Mouse (Mus musculus) spleen, adult 18-20 months (tissue): ENCODE data around the gene Casc3.
A peak's percentile ranks its signal among the peaks of the same experiment; 100 is the strongest.

Experiments
- DNase-seq, 2 experiments: peaks; one replicate each; pipeline ENCODE4 v3.0.0; 2022; ENCODE audit warnings: mixed read lengths in 2 of 2

Gene Casc3

DNA sequence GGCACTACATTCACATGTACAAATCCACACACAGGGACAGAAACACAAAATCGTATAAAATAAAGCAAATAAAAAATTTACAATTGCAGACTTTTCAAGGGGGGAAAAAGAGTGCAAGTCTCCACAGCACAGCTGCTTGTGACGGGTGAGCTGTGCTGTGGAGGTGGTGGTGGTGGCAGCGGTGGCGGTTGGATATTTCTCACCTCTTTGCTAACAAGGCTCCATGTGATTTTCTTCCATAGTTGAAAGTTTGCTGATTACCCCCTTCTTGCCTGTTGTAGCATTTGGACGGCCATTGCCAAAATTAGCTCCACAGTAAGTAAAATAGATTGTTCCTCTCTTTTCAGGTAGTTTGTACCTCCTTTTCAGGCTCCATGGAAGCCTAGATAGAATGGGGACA lies at the start of gene Casc3:
Casc3 (plus strand) TSS at position 301 of the 400 bp plus-strand sequence.
- DNase-seq, result no peak

DNA sequence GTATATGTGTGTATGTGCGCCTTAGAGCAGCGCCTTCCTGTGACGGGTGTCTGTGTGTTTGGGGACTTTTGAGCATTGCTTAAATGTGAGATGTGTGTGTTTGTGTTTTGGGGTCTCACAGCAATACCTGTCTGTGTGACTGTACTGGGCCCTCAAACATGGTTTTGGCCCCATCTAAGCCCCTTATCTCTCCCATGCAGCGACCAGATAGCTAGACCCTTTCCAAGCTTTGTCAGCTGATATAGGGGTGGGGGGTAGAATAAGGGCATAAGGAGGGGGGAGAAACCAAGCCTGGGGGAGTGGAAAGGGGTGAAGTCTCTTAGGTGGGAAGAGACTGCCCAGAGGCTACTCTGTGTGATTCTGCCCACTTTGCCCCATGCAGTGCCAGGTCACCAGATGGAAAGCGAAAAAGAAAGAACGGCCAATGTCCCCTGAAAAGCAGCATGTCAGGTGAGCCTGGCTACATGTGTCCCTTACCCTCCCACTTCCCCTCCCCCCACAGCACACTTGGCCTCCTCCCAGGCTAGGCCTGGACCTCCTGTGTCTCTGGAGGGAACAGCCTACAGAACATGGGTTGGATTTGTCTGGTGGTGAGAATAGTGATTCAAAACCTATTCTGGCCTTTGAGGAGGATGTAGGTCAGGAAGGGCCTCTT lies 48.9 kb upstream of the Casc3 start:
- no peak for DNase-seq

DNA sequence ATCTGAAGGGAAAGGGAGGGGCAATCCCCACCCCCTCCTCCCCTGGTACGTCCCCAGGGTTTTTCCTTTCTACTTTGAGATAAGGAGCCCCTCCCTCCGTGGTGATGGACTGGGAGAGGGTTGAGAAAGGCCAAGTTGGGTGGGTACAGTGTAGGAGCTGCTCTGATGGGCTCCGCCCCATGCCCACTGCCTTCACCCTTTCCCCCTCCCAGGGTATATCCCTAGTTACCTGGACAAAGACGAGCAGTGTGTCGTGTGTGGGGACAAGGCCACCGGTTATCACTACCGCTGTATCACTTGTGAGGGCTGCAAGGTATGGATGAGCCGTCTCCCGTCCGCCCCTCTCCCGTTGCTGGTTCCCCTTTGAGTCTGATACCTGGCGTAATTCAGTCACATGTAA lies 48.0 kb upstream of the Casc3 start:
- DNase-seq, result no peak

DNA sequence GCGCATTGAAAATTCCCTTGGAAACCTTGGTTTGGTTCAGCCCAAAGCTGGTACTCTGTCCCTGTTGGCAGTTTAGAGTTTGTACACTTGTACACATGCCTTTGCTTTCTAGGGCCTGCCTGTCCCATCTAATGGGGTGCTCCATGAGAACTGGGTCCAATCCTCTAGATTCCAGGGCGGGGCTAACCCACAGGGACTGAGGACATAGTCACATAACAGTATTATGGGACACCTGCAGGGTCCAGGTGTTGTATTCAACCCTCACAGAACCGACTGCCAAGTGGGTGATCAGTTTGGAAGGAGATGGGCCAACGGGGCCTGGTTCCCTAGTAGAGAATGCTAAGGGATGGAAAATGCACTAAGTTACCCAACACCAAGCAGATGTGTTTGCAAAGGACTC lies 42.8 kb upstream of the Casc3 start:
- no peak for DNase-seq

DNA sequence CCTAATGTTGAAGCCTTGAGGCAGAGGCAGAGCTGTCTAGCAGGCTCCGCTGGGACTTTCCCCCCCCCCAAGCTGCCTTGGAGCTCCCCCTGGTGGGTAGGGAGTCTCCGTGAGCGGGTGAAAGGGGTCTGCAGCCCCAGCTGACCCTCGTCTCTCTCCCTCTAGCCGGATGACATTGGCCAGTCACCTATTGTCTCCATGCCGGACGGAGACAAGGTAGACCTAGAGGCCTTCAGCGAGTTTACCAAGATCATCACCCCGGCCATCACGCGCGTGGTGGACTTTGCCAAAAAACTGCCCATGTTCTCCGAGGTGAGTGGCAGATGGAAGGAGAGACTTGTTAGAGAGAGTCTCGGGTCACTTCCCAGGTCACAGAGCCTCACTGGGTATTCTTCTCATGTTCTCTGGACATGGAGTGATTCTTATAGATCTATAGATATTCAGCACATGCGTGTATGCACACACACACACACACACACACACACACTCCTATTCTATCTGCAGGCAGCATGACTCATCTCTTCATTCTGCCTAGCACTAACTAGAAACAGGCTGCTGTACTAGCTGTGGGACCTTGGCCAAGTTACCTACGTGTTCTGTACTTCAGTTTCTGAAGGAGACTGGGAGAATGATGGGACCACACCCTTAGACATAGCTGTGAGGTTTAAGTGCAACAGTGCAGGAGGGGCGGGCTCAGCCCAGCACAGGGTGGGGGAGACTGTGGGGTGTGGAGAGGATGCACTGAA lies 41.8 kb upstream of the Casc3 start:
- DNase-seq, result no peak

DNA sequence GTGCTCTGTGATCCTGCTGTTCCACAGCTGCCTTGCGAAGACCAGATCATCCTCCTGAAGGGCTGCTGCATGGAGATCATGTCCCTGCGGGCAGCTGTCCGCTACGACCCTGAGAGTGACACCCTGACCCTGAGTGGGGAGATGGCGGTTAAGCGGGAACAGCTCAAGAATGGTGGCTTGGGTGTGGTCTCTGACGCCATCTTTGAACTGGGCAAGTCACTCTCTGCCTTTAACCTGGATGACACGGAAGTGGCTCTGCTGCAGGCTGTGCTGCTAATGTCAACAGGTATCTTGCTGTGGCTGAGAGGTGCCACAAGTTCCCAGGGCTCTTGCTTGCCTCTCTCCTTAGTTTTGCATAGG lies 41.2 kb upstream of the Casc3 start:
- DNase-seq, result no peak

DNA sequence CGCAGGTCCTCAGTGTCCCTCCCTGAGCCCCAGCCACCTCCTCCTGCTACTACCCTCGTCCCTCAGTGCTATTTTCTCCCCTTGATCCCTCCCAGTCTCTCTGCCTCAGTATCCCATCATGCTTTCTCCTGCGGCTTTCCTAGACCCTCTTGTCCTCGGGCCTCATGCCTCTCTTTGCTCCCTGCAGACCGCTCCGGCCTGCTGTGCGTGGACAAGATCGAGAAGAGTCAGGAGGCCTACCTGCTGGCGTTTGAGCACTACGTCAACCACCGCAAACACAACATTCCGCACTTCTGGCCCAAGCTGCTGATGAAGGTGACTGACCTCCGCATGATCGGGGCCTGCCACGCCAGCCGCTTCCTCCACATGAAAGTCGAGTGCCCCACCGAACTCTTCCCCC lies 40.6 kb upstream of the Casc3 start:
- no peak for DNase-seq

DNA sequence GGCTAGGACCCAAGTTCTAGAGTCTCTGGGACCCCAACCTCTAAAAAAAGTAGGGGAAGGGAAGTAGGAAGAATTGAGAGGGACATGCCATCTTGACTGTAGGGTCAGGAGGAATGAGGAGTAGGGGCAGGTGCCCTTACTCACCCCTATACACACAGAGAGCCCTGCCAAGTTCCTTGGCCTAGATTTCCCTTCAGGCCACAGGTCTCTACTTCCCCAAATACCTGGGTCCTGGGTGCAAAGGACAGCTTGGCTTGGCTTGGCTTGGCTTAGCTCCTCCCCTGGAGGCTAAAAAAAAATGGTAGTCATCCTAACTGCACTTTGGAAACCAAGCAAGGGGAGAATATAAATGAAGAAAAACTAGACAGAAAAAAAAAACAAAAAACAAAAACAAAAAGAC lies 40.0 kb upstream of the Casc3 start:
- DNase-seq, result no peak

DNA sequence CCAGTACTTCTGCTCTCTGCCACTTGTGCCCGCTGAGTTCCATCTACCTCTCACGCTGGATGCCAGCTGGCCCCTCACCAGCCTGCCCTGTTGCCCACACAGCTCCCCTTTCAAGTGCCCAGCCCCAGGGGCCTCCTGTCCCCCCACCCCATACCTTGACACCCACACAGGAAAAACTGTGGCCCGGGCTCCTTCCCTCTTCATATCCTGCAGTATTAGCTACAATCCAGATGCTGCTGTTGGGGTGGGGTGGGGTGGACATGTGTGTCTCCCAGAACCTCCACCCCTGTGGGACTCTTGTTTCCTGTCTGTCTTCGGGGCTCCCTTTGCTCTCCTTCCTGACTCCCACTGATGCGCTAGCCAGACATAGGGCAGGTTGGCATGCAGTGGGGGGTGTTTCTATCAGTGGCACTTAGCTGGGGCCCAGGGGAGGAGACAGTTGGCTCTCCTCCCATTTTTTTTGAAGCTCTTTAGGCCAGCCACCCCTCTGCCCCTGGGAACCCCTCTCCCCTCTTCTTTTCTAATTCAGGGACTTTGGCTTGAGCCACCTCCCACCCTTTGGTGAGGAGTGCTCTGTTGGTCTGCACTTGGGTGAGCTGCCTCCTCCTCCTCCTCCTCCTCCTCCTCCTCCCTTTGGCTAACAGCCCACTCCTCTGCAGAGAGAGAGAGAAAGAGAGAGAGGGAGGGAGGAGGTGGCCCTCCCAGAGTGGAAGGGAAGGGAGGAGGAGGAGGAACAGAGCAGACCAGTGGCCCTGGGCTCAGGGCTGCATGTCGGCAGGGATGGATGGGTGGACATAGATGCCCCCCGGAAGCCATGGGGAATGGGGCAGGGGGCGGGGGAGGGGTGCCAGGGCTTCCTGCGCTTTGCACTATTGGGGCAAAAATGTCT lies 39.0 kb upstream of the Casc3 start:
- DNase-seq, result no peak

DNA sequence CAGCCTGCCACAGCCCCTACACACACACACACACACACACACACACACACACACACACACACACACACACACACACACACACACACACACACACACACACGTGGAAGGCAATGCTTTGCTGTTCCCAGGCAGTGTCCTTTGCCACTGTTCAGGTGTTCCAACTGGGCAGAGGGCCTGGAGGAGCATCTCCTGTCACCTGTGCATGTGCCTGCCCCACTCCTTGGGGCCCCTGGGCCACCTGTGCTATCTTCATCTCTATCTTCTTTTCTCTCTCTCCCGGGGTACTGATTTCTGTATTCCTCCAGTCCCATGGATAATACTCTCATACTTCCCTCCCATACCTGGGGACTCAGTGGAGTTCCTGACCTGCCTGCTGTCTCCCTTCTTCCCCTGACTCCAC lies 38.4 kb upstream of the Casc3 start:
- DNase-seq, result no peak

DNA sequence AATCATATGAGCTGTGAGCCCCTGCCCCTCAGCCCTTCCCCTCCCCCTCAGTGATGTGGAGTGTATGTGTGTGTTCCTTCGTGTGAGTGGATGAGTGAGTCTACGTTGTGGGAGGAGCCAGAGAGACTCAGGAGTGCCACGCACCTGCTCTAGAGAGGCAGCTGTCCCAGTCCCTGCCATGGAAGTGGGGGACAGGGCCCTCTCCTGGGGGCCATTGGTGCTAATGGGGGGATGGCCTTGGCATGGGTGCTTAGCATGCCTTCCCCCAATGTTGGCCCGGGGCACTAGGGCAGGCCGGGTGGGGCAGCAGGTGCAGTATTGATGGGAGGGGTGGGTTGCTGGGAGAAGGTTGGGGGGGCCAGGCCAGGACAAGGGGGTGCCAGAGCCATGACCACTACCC lies 37.9 kb upstream of the Casc3 start:
- no peak for DNase-seq

DNA sequence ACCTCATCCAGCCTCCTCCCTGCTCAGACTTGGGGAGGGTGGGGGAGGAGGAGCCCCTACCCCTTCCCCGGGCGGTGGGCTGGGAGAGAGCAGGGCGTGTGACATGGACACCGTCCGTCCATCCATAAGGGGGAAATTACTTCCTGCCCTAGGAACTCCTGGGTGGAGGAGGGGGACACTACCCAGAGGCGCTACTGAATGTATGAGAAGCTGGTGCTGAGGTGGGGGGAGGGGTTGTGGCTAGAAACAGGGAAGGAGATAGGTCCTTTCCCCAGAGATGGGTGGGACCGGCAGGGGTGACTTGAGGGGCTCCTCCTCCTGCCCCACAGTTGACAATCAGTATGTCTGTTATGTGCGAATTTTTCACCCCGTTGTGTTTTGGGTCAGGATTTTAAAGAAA lies 37.4 kb upstream of the Casc3 start:
- no peak for DNase-seq

DNA sequence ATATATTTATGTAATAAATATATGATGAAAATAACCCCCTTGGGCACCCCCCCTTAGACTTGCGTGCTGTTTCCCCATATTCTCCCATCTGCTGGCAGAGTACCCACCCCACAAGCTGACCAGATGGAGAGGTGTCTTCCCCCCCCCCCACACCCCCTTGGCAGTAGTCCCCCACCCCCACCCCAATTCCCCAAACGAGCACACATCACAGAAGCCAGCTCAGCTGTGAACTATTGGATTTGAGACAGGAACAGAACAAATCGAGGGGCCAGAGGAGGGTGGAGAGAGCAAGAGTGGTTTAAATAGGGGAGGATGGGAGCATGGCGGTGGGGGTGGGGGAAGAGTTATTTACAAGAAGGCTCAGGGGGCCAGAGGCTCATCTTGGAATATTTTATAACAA lies 37.0 kb upstream of the Casc3 start:
- no peak for DNase-seq

DNA sequence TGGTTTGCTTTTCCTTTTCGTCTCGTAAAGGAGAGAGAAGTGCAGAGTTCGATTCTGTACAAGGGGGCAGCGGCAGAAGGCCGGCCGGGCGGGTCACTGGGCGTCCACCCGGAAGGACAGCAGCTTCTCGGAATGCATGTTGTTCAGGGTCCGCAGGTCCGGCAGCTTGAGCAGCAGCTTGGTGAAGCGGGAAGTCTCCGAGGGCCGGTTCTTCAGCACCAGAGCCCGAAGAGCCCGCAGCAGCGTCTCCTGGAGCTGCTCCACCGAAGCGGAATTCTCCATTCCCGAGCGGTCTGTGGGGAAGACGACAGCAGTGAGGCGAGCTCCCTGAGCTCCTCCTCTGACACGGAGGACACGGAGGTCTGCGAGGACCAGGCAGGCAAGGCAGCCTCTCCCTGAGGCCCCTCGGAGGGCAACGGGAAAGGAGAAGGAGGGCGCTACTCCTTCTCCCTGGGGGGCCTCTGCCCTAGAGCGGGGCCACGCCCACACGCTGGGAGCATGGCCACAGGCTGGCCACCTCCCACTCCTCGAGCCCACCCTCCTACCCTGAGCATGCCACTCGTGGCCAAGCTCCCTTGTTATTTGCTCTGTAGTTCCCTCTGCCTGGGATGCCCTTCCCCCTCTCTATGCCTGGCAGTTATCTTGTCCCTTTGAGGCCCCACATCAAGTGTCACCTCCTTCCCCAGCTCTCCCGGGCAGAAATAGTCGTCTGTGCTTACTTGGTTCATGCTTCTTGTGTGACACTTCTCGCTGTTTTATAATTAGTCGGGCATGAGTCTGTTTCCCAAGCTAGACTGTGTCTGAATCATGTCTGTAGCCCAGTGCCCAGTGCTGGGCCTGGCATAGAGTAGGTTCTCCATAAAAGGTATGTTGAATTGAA lies 36.3 kb upstream of the Casc3 start:
- DNase-seq, result no peak

DNA sequence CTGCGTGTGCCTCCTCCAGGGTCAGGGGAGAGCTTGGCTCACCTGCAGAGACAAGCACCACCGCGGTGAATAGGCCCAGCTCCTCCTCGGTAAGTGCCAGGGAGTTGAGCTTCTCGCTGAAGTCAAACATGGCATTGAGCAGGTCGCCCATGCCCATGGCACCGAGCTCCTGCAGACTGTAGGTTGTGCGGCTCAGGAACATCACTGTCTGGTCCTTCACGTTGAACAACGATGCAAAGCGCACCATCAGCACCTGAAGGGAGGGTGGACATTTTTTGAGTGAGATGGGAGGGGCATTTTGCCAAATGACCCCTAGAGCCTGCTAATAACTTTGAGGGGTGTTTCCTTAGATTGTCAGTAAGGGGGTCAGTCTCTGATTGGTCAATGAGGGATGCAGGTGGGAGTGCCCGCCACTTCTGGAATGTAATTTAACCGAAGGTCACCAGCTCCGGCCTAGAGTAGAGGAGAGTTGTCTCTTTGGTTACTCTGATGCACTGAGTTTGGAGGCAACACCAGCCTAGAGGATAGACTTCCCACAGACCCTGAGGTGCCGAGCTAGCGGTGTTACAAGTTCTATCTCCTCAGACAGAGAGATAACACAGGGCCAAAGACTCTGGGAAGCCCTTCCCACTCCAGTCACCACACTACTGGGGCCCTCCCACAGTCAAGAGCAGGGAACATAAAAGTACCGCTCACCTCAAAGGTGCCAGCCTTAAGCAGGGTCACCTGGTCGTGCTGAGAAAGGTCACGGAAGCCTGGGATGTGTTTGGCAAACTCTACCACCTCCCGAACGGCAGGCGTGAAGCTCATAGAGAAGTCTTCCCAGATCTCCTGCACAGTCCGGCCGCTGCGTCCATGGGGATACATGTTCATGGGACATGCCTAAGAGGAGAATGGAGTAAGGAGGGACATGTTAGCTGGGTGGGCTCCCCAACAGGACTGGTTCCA lies 35.4 kb upstream of the Casc3 start:
- no peak for DNase-seq

DNA sequence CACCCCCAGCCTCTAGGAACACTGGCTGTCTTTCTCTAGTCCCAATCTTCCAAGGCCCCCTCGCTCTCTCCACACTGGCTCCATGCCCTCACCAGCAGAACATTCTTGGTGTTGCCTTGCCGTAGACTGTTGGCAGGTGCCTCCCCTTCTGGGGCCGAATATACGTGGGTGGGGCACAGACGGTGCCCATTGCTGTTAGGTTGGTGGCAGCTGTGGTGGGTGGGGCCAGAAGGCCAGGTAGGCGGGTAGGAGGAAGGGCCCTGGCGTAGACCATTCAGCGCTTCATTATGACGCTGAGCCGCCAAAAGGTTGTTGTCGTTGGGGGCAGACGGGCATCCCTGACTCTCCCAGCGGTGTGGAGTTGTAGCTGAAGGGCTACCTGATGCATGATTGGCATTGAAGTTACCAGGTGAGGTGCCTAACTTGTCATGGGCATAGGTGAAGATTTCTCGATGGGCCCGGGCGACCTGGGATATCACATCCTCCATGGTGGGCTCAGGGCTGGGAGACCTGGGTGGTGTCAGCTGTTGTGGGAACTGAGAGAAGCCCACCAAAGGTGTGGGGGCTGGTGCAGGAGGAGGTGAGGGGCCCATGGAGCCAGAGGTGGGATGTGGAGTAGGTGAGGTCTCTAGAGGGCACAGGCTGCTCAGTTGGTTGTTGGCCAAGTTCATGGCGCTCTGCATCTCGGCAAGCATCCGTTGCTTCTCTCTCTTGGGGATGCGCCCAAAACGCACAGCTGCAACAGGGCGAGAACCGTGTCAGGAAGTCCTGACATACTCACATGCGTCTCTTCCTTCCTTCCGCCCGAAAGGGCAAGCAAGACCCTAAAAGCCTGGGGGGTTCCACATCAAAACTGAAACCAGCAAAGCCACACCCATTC lies 34.4 kb upstream of the Casc3 start:
- DNase-seq, result peak in 1 of 2 experiments; percentile 36

DNA sequence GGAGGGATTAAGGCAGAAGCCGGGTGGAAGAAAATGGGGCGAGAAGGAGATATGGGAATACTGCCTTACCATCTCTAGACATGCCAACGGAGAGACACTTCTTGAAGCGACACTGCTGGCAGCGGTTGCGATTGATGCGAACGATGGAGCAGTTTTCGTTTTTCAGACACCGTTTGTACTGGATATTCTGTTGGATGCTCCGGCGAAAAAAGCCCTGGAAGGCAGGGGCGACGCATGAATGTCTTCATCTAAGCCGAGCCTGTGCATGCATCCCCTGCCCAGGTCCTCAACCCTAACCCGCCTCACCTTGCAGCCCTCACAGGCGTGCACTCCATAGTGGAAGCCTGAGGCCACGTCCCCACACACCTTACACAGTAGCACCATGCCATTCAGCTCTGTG lies 33.6 kb upstream of the Casc3 start:
- DNase-seq, result no peak

DNA sequence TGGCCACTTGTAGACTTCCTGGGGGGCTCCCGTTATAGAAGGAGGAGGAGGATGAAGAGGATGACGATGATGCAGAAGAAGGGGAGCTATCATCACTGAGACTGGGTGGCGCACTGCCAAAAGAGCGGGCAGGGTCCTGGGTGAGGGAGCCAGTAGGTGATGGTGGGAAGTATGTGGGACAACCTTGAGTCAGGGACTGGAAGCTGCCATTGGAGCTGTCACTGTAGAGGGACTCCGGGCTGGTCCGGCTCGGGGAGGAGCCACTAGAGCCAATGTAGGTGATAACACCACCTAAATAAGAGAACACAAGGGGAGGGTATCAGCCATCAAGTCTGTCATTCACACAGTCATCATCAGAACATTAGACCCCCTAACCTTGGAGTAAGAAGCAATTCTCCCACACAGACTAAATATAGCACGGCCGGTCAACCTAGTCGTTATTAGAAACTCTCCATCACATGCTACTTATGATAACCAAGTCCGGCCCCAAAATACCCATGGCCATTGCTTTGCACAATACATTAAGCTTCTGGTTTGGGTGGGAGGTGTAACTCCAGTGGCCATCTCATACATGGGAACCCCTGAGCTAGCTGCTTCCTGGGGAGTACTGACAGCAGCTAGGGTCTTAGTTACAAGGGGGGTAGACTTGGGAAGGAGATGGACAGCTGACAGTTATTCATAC lies 32.7 kb upstream of the Casc3 start:
- DNase-seq, result no peak

DNA sequence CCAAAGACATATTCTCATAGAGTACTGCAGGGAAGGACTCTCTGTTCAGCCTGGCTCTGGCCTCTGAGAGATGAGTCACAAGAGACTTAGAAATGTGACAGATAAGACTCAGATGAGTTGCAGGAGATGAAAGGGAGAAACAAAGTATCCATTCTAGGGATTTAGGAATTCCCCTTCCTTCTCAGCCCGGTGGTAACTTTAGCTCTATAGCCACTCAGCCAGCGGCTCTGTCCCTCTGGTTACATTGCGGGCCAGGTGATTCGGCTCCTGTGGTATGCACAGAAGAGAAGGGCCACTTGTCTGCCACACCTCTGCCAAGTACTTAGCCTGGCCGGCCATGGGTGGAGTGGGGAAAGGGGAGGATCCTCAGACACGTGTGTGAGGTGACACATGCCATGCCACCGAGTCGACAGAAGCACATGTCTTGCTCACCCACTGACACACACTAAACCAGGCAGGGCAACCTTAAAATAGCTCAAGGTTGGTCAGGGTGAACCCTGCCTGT lies 32.0 kb upstream of the Casc3 start:
- no peak for DNase-seq
